Mouse (Mus musculus): ENCODE measurements around the gene Cdk5r1.

- no peak for TF ChIP-seq MAFK (IDR thresholded peaks at IDR 0.05; ENCODE audit: insufficient read depth, low read depth, low read length)
- TF ChIP-seq HCFC1 (IDR thresholded peaks at IDR 0.05; ENCODE audit: borderline replicate concordance, insufficient read depth, low read length) = no peak
- TF ChIP-seq CHD2 (IDR thresholded peaks at IDR 0.05; ENCODE audit: low read depth, low read length) = no peak
Measured at GRCm38 (mm10) chr11:80499550-80499952, 22.7 kb downstream of the Cdk5r1 start.

Measured in ES-E14 (cell line).